Mouse (Mus musculus) heart, embryonic 16.5 days (tissue): ENCODE measurements around the gene Col4a6. TPM values are rescaled to one million over a fixed set of nuclear protein-coding genes. Genes with fewer than 3 reads are reported as not detected.
A peak's percentile ranks its signal among the peaks of the same experiment; 100 is the strongest.

Experiments used
- ATAC-seq: fragments of 200-750 bp; cut with Nextera tagmentation; replicated peaks from 2 replicates; pipeline ENCODE4 v1.8.0; 2017; ENCODE audit warnings: moderate number of reproducible peaks; ENCODE audit not compliant: insufficient read depth, low FRiP score; ENCODE audit errors: extremely low read depth
- H3K27ac ChIP-seq: fragments of 300-500 bp; sonication (generic); 2 replicates; pipeline ENCODE4 v1.5.1; 2014; ENCODE audit warnings: mild to moderate bottlenecking, low read length, control low read depth, moderate library complexity
- H3K27me3 ChIP-seq: fragments of 300-500 bp; sonication (generic); 2 replicates; pipeline ENCODE4 v1.6.1; 2014; ENCODE audit warnings: low read length, mixed read lengths; ENCODE audit not compliant: control insufficient read depth, insufficient read depth
- H3K36me3 ChIP-seq: fragments of 300-500 bp; sonication (generic); 2 replicates; pipeline ENCODE4 v1.6.1; 2014; ENCODE audit not compliant: control insufficient read depth, insufficient read depth
- H3K4me1 ChIP-seq: fragments of 300-500 bp; sonication (generic); 2 replicates; pipeline ENCODE4 v1.6.1; 2014; ENCODE audit warnings: low read length, mixed read lengths; ENCODE audit not compliant: control insufficient read depth, insufficient read depth
- H3K4me2 ChIP-seq: fragments of 300-500 bp; sonication (generic); 2 replicates; pipeline ENCODE4 v1.6.1; 2014; ENCODE audit warnings: low read depth, mild to moderate bottlenecking, control low read depth, low read length
- H3K4me3 ChIP-seq: fragments of 300-500 bp; sonication (generic); 2 replicates; pipeline ENCODE4 v1.5.1; 2014; ENCODE audit warnings: mild to moderate bottlenecking, control low read depth, low read length
- H3K9ac ChIP-seq: fragments of 300-500 bp; sonication (generic); 2 replicates; pipeline ENCODE4 v1.6.1; 2014; ENCODE audit warnings: low read length, control low read depth
- H3K9me3 ChIP-seq: fragments of 300-500 bp; sonication (generic); replicated peaks from 2 replicates; pipeline ENCODE4 v1.6.1; 2016; ENCODE audit warnings: low read length; ENCODE audit not compliant: control insufficient read depth
- WGBS: fragments of 180-500 bp; shearing (Covaris S2); extraction: QIAGEN DNeasy Blood & Tissue Kit; methylation state at CpG from one replicate; pipeline ENCODE4 v1.1.7; 2014; 5-methylcytosine and 5-hydroxymethylcytosine counted together
- polyA plus RNA-seq: library from polyadenylated mRNA; unstranded; fragments of >200 nt; fragmentation: Nextera tagmentation; extraction: Ambion mirVana; gene quantifications from 2 replicates; pipeline ENCODE4 v1.2.1, GENCODE M21; 2015

Col4a6 gene
- polyA plus RNA-seq: 3.8 and 5.2 TPM in 2 replicates

GRCm38 (mm10) chrX:141473470-141474302, at the start of gene Col4a6:
Gene Col4a6, minus strand, starts transcription at chrX:141474076.
- 11% methylated on average over 16 of the region's 16 CpGs for WGBS
- peak within 1 kb of the TSS; percentile 52 for H3K9ac ChIP-seq
- 0 out of 2 replicates have a peak, but pooled peaks have one; percentile 28 for ATAC-seq
- H3K9me3 ChIP-seq: no peaks in the 10 kb centered on the region
- H3K4me3 ChIP-seq: peak within 1 kb of the TSS; percentile 58
- H3K27me3 ChIP-seq: no peaks in the 10 kb centered on the region
- H3K4me2 ChIP-seq: peak within 1 kb of the TSS; percentile 65
- no peaks in the 10 kb centered on the region for H3K36me3 ChIP-seq
- H3K4me1 ChIP-seq: no peaks in the 10 kb centered on the region
- no peak within 1 kb of the TSS for H3K27ac ChIP-seq

GRCm38 (mm10) chrX:141503125-141503524, 29.2 kb upstream of the Col4a6 start:
- no peak for ATAC-seq
- H3K9me3 ChIP-seq: no peaks in the 10 kb centered on the region
- no peak overlapping the region for H3K4me3 ChIP-seq
- H3K4me2 ChIP-seq: no peak overlapping the region
- H3K36me3 ChIP-seq: no peaks in the 10 kb centered on the region
- H3K27ac ChIP-seq: no peak overlapping the region
- H3K4me1 ChIP-seq: no peaks in the 10 kb centered on the region
- H3K27me3 ChIP-seq: no peaks in the 10 kb centered on the region
- 86% methylated on average over 1 of the region's 1 CpGs for WGBS
- H3K9ac ChIP-seq: no peak overlapping the region

- Histone ChIP-seq H3K4me3 (no peak overlapping the region), H3K36me3 (no peaks in the 10 kb centered on the region), H3K27me3 (no peaks in the 10 kb centered on the region), H3K4me1 (no peaks in the 10 kb centered on the region), H3K27ac (no peak overlapping the region), H3K9ac (no peak overlapping the region), H3K9me3 (no peaks in the 10 kb centered on the region), H3K4me2 (no peak overlapping the region)
- WGBS: 67% methylated on average over 4 of the region's 4 CpGs
- no peak for ATAC-seq
Measured at GRCm38 (mm10) chrX:141494545-141494944, 20.7 kb upstream of the Col4a6 start.

GRCm38 (mm10) chrX:141475566-141476327, 1.9 kb upstream of the Col4a6 start:
- WGBS: 17% methylated on average over 14 of the region's 14 CpGs
- no peaks in the 10 kb centered on the region for H3K36me3 ChIP-seq
- peak; percentile 52; the same call in 1 of the 2 replicates for ATAC-seq

GRCm38 (mm10) chrX:141475110-141475509, 1.2 kb upstream of the Col4a6 start, which contains the start of gene Col4a5:
Gene Col4a5, plus strand, starts transcription at chrX:141475385.
- Histone ChIP-seq H3K9me3 (no peaks in the 10 kb centered on the region), H3K9ac (peak within 1 kb of the TSS; percentile 64), H3K4me1 (no peaks in the 10 kb centered on the region), H3K4me2 (peak within 1 kb of the TSS; percentile 65), H3K27me3 (no peaks in the 10 kb centered on the region), H3K4me3 (peak within 1 kb of the TSS; percentile 58), H3K36me3 (no peaks in the 10 kb centered on the region), H3K27ac (peak within 1 kb of the TSS; percentile 83)
- peak; percentile 77 for ATAC-seq
- 14% methylated on average over 13 of the region's 13 CpGs for WGBS

More at GRCm38 (mm10) chrX:141475566-141476327, 1.9 kb upstream of the Col4a6 start:
- peak overlapping the region; percentile 83 for H3K27ac ChIP-seq
- peak overlapping the region; percentile 64 for H3K9ac ChIP-seq
- H3K4me3 ChIP-seq: peak overlapping the region; percentile 58
- H3K27me3 ChIP-seq: no peaks in the 10 kb centered on the region
- H3K4me2 ChIP-seq: peak overlapping the region; percentile 65
- H3K9me3 ChIP-seq: no peaks in the 10 kb centered on the region
- H3K4me1 ChIP-seq: no peaks in the 10 kb centered on the region

GRCm38 (mm10) chrX:141447936-141448335, 25.9 kb downstream of the Col4a6 start:
- no peak overlapping the region for H3K4me3 ChIP-seq
- H3K4me2 ChIP-seq: no peak overlapping the region
- no peak for ATAC-seq
- H3K36me3 ChIP-seq: no peaks in the 10 kb centered on the region
- H3K9ac ChIP-seq: no peak overlapping the region
- WGBS: 70% methylated on average over 1 of the region's 1 CpGs
- H3K9me3 ChIP-seq: no peaks in the 10 kb centered on the region
- H3K4me1 ChIP-seq: no peaks in the 10 kb centered on the region
- H3K27ac ChIP-seq: no peak overlapping the region
- H3K27me3 ChIP-seq: no peaks in the 10 kb centered on the region

GRCm38 (mm10) chrX:141439423-141439822, 34.5 kb downstream of the Col4a6 start:
- Histone ChIP-seq H3K4me1 (no peaks in the 10 kb centered on the region), H3K9ac (no peak overlapping the region), H3K4me2 (no peak overlapping the region), H3K27me3 (no peaks in the 10 kb centered on the region), H3K9me3 (no peaks in the 10 kb centered on the region), H3K4me3 (no peak overlapping the region), H3K27ac (no peak overlapping the region), H3K36me3 (no peaks in the 10 kb centered on the region)
- no peak for ATAC-seq
- 26% methylated on average over 2 of the region's 2 CpGs for WGBS

- Histone ChIP-seq H3K27me3 (no peaks in the 10 kb centered on the region), H3K9ac (no peak overlapping the region), H3K27ac (no peak overlapping the region), H3K4me3 (no peak overlapping the region), H3K4me2 (no peak overlapping the region), H3K9me3 (no peaks in the 10 kb centered on the region), H3K4me1 (no peaks in the 10 kb centered on the region), H3K36me3 (no peaks in the 10 kb centered on the region)
- 77% methylated on average over 6 of the region's 6 CpGs for WGBS
- no peak for ATAC-seq
Measured at GRCm38 (mm10) chrX:141436780-141437179, 37.1 kb downstream of the Col4a6 start.

GRCm38 (mm10) chrX:141415318-141415717, 58.6 kb downstream of the Col4a6 start:
- Histone ChIP-seq H3K36me3 (no peaks in the 10 kb centered on the region), H3K9me3 (no peaks in the 10 kb centered on the region), H3K4me1 (no peaks in the 10 kb centered on the region), H3K9ac (no peak overlapping the region), H3K4me2 (no peak overlapping the region), H3K4me3 (no peak overlapping the region), H3K27me3 (no peaks in the 10 kb centered on the region), H3K27ac (no peak overlapping the region)
- whole genome bisulfite sequencing: 63% methylated on average over 2 of the region's 2 CpGs
- no peak for ATAC-seq
